Mouse (Mus musculus) adrenal gland, postnatal 25 days (tissue): ENCODE measurements at regions not wholly inside any gene's neighbourhood (a gene's known extent, or its start where the extent isn't known, plus 50 kb on each side); places are given as distances from the start of the nearest gene placed in this dataset.
"Not testable (repeated sequence)": the region's sequence is repeated elsewhere in the genome, so short reads cannot be mapped to it uniquely, and the experiment has no call there.

Experiments used
- DNase-seq: peaks from one replicate; pipeline ENCODE4 v3.0.0; 2021; ENCODE audit warnings: mixed read lengths

- no peak for DNase-seq
Measured at GRCm38 (mm10) chr4:131160135-131160534, 215.9 kb downstream of the Matn1 start.

GRCm38 (mm10) chr4:131161501-131161900 is 217.3 kb downstream of the Matn1 start:
- DNase-seq: no peak

GRCm38 (mm10) chr4:131163782-131164315 is 219.7 kb downstream of the Matn1 start:
- no peak for DNase-seq

- DNase-seq: no peak
Measured at GRCm38 (mm10) chr4:131166574-131167270, 222.5 kb downstream of the Matn1 start.

- DNase-seq: no peak
Measured at GRCm38 (mm10) chr4:131167921-131168320, 223.7 kb downstream of the Matn1 start.

- DNase-seq: no peak
Measured at GRCm38 (mm10) chr4:131173783-131174460, 229.7 kb downstream of the Matn1 start.

GRCm38 (mm10) chr4:131176701-131177100 is 232.5 kb downstream of the Matn1 start:
- DNase-seq: no peak

GRCm38 (mm10) chr4:131177889-131178288 is 233.7 kb downstream of the Matn1 start:
- no peak for DNase-seq

GRCm38 (mm10) chr4:131178642-131179041 is 234.5 kb downstream of the Matn1 start:
- DNase-seq: not testable (repeated sequence)

GRCm38 (mm10) chr4:131188066-131188465 is 243.9 kb downstream of the Matn1 start:
- DNase-seq: no peak

GRCm38 (mm10) chr4:131191106-131191880 is 247.1 kb downstream of the Matn1 start:
- peak; percentile 54 for DNase-seq

- no peak for DNase-seq
Measured at GRCm38 (mm10) chr4:131193900-131194419, 249.8 kb downstream of the Matn1 start.

- DNase-seq: no peak
Measured at GRCm38 (mm10) chr4:131196147-131196546, 252.0 kb downstream of the Matn1 start.

- DNase-seq: no peak
Measured at GRCm38 (mm10) chr4:131203721-131204120, 259.5 kb downstream of the Matn1 start.

GRCm38 (mm10) chr4:131204722-131205121 is 260.5 kb downstream of the Matn1 start:
- DNase-seq: no peak

- DNase-seq: no peak
Measured at GRCm38 (mm10) chr4:131205127-131205526, 260.9 kb downstream of the Matn1 start.

- DNase-seq: no peak
Measured at GRCm38 (mm10) chr4:131205685-131206084, 261.5 kb downstream of the Matn1 start.

- no peak for DNase-seq
Measured at GRCm38 (mm10) chr4:131206181-131206885, 262.1 kb downstream of the Matn1 start.

GRCm38 (mm10) chr4:131206886-131207200 is 262.7 kb downstream of the Matn1 start:
- DNase-seq: no peak

- no peak for DNase-seq
Measured at GRCm38 (mm10) chr4:131207249-131207648, 263.1 kb downstream of the Matn1 start.

GRCm38 (mm10) chr4:131208166-131208565 is 264.0 kb downstream of the Matn1 start:
- no peak for DNase-seq

GRCm38 (mm10) chr4:131208637-131209036 is 264.5 kb downstream of the Matn1 start:
- no peak for DNase-seq
